Mouse (Mus musculus): Measurements from ENCODE around the gene Cox8b. TPM values are rescaled to one million over a fixed set of nuclear protein-coding genes. Genes with fewer than 3 reads are reported as not detected.

Cox8b gene
- polyA plus RNA-seq, 1 experiment: 231 TPM

DNA sequence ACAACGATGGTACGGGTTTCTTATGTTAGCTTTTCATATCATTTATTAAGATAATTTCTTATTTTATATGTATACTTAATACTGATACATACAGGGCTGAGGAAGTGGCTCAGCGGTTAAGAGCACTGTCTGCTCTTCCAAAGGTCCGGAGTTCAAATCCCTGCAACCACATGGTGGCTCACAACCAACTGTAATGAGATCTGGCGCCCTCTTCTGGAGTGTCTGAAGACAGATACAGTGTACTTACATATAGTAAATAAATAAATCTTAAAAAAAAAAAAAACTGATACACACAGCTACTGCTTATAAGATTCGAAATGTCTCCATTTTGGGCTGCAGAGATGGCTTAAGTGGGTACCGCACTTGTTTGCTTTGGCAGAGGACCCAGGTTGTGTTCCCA lies 7.5 kb upstream of the Cox8b start:
- Histone ChIP-seq H3K4me3 (ENCODE audit: control insufficient read depth, insufficient read depth, low read length) (no peak overlapping the region), H3K4me1 (replicated peaks; ENCODE audit: control insufficient read depth, insufficient read depth, low read length) (peaks cover 8% of the 10 kb centered on the region), H3K36me3 (ENCODE audit: control insufficient read depth, insufficient read depth, low read length) (no peaks in the 10 kb centered on the region), H3K27ac (ENCODE audit: control insufficient read depth, insufficient read depth, low read length) (no peak overlapping the region), H3K27me3 (ENCODE audit: control insufficient read depth, insufficient read depth, low read length) (no peaks in the 10 kb centered on the region)
- WGBS: 87% methylated on average over 7 of the region's 7 CpGs
- TF ChIP-seq CTCF (IDR thresholded peaks at IDR 0.05; ENCODE audit: borderline replicate concordance, control insufficient read depth, extremely low read depth, insufficient read depth, low read length, poor library complexity) (no peak), POLR2A (IDR thresholded peaks at IDR 0.05; ENCODE audit: control insufficient read depth, extremely low read depth, insufficient read depth, low read length, poor library complexity) (no peak)
- no peak for DNase-seq

DNA sequence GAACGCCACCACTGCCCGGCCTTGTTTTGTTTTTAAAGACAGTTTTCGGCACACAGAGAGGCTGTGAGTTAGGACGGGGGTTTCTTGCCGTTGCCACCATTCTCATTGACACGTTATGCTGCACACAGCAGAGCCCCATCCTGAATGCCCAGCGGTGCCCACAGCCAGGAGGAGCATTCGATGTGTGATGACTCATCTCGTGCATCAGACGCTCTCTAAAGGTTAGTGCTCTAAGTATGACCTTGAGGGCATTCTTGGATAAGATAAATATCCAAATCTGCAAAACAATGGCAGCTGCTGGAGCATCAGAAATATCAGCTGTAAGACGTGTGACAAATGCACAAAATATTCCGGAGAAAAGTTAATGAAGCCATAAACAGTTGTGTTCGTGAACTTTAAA lies 6.9 kb upstream of the Cox8b start:
- WGBS: 92% methylated on average over 13 of the region's 13 CpGs
- H3K27ac ChIP-seq (ENCODE audit: control insufficient read depth, insufficient read depth, low read length): no peak overlapping the region
- H3K4me3 ChIP-seq (ENCODE audit: control insufficient read depth, insufficient read depth, low read length): no peak overlapping the region
- DNase-seq: no peak
- H3K36me3 ChIP-seq (ENCODE audit: control insufficient read depth, insufficient read depth, low read length): no peaks in the 10 kb centered on the region
- no peak for TF ChIP-seq POLR2A (IDR thresholded peaks at IDR 0.05; ENCODE audit: control insufficient read depth, extremely low read depth, insufficient read depth, low read length, poor library complexity)
- no peak for TF ChIP-seq CTCF (IDR thresholded peaks at IDR 0.05; ENCODE audit: borderline replicate concordance, control insufficient read depth, extremely low read depth, insufficient read depth, low read length, poor library complexity)
- no peaks in the 10 kb centered on the region for H3K27me3 ChIP-seq (ENCODE audit: control insufficient read depth, insufficient read depth, low read length)
- H3K4me1 ChIP-seq (replicated peaks; ENCODE audit: control insufficient read depth, insufficient read depth, low read length): peaks cover 8% of the 10 kb centered on the region

- H3K27ac ChIP-seq (ENCODE audit: control insufficient read depth, insufficient read depth, low read length): no peak overlapping the region
- no peak for TF ChIP-seq POLR2A (IDR thresholded peaks at IDR 0.05; ENCODE audit: control insufficient read depth, extremely low read depth, insufficient read depth, low read length, poor library complexity)
- no peak for TF ChIP-seq CTCF (IDR thresholded peaks at IDR 0.05; ENCODE audit: borderline replicate concordance, control insufficient read depth, extremely low read depth, insufficient read depth, low read length, poor library complexity)
- no peaks in the 10 kb centered on the region for H3K27me3 ChIP-seq (ENCODE audit: control insufficient read depth, insufficient read depth, low read length)
- DNase-seq: no peak
- peaks cover 8% of the 10 kb centered on the region for H3K4me1 ChIP-seq (replicated peaks; ENCODE audit: control insufficient read depth, insufficient read depth, low read length)
- WGBS: 99% methylated on average over 2 of the region's 2 CpGs
- no peak overlapping the region for H3K4me3 ChIP-seq (ENCODE audit: control insufficient read depth, insufficient read depth, low read length)
- no peaks in the 10 kb centered on the region for H3K36me3 ChIP-seq (ENCODE audit: control insufficient read depth, insufficient read depth, low read length)
Observed at GRCm38 (mm10) chr7:140905642-140906081, 5.4 kb upstream of the Cox8b start.

GRCm38 (mm10) chr7:140903212-140903611 lies 3.0 kb upstream of the Cox8b start:
- Histone ChIP-seq H3K27ac (ENCODE audit: control insufficient read depth, insufficient read depth, low read length) (no peak overlapping the region), H3K27me3 (ENCODE audit: control insufficient read depth, insufficient read depth, low read length) (no peaks in the 10 kb centered on the region), H3K4me1 (replicated peaks; ENCODE audit: control insufficient read depth, insufficient read depth, low read length) (no peaks in the 10 kb centered on the region), H3K4me3 (ENCODE audit: control insufficient read depth, insufficient read depth, low read length) (no peak overlapping the region), H3K36me3 (ENCODE audit: control insufficient read depth, insufficient read depth, low read length) (no peaks in the 10 kb centered on the region; the same call in 1 of the 2 replicates)
- TF ChIP-seq POLR2A (IDR thresholded peaks at IDR 0.05; ENCODE audit: control insufficient read depth, extremely low read depth, insufficient read depth, low read length, poor library complexity) (no peak), CTCF (IDR thresholded peaks at IDR 0.05; ENCODE audit: borderline replicate concordance, control insufficient read depth, extremely low read depth, insufficient read depth, low read length, poor library complexity) (peak; percentile 90; the same call in 1 of the 2 replicates)
- DNase-seq: peak; percentile 82
- WGBS: 28% methylated on average over 13 of the region's 13 CpGs

GRCm38 (mm10) chr7:140902036-140902875 lies 2.0 kb upstream of the Cox8b start:
- no peak for TF ChIP-seq CTCF (IDR thresholded peaks at IDR 0.05; ENCODE audit: borderline replicate concordance, control insufficient read depth, extremely low read depth, insufficient read depth, low read length, poor library complexity)
- TF ChIP-seq POLR2A (IDR thresholded peaks at IDR 0.05; ENCODE audit: control insufficient read depth, extremely low read depth, insufficient read depth, low read length, poor library complexity): no peak
- WGBS: 93% methylated on average over 15 of the region's 15 CpGs
- Histone ChIP-seq H3K4me3 (ENCODE audit: control insufficient read depth, insufficient read depth, low read length) (no peak overlapping the region), H3K27ac (ENCODE audit: control insufficient read depth, insufficient read depth, low read length) (no peak overlapping the region), H3K27me3 (ENCODE audit: control insufficient read depth, insufficient read depth, low read length) (no peaks in the 10 kb centered on the region), H3K36me3 (ENCODE audit: control insufficient read depth, insufficient read depth, low read length) (peaks cover 7% of the 10 kb centered on the region), H3K4me1 (replicated peaks; ENCODE audit: control insufficient read depth, insufficient read depth, low read length) (no peaks in the 10 kb centered on the region)
- DNase-seq: no peak

DNA sequence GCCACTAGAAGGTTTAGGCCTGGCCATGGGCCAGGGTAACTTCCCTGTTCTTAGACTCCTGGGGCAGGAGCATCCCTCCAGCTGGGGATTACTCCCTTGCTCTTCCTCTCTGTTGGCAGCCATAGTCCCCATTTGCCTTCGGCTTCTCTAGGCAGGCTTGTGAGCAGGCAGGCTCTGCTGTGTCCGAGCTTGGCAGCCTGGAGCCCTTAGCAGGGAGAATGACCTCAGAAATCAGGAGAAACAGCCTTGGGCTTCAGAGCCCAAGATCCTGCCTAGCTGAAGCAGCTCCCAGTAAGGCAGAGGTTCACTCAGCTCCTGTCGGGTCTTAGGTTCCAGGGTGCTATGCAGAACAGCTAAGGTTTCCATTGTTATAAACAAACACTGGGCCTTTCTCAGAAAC lies 1.1 kb downstream of the Cox8b start:
- Histone ChIP-seq H3K4me3 (ENCODE audit: control insufficient read depth, insufficient read depth, low read length) (no peak overlapping the region), H3K36me3 (ENCODE audit: control insufficient read depth, insufficient read depth, low read length) (peaks cover 21% of the 10 kb centered on the region), H3K27me3 (ENCODE audit: control insufficient read depth, insufficient read depth, low read length) (no peaks in the 10 kb centered on the region), H3K4me1 (replicated peaks; ENCODE audit: control insufficient read depth, insufficient read depth, low read length) (no peaks in the 10 kb centered on the region), H3K27ac (ENCODE audit: control insufficient read depth, insufficient read depth, low read length) (no peak overlapping the region)
- 94% methylated on average over 3 of the region's 3 CpGs for WGBS
- TF ChIP-seq POLR2A (IDR thresholded peaks at IDR 0.05; ENCODE audit: control insufficient read depth, extremely low read depth, insufficient read depth, low read length, poor library complexity) (no peak), CTCF (IDR thresholded peaks at IDR 0.05; ENCODE audit: borderline replicate concordance, control insufficient read depth, extremely low read depth, insufficient read depth, low read length, poor library complexity) (no peak)
- DNase-seq: no peak

Measured in thymus, adult 2 months (tissue).